Mouse (Mus musculus) hindbrain, embryonic 13.5 days (tissue): ENCODE measurements at regions not wholly inside any gene's neighbourhood (a gene's known extent, or its start where the extent isn't known, plus 50 kb on each side); places are given as distances from the start of the nearest gene placed in this dataset.

Source experiments
- ATAC-seq: fragments of 200-750 bp; cut with Nextera tagmentation; 2 replicates; pipeline ENCODE4 v1.8.0; 2017; ENCODE audit warnings: moderate TSS enrichment; ENCODE audit not compliant: low FRiP score
- H3K27ac ChIP-seq: fragments of 300-500 bp; sonication (generic); 2 replicates; pipeline ENCODE4 v1.5.1; 2015; ENCODE audit warnings: inconsistent platforms, mild to moderate bottlenecking, moderate library complexity
- H3K27me3 ChIP-seq: fragments of 300-500 bp; sonication (generic); 2 replicates; pipeline ENCODE4 v1.6.1; 2015; ENCODE audit warnings: mild to moderate bottlenecking, inconsistent platforms
- H3K36me3 ChIP-seq: fragments of 300-500 bp; sonication (generic); 2 replicates; pipeline ENCODE4 v1.6.1; 2015; ENCODE audit warnings: mild to moderate bottlenecking, inconsistent platforms
- H3K4me1 ChIP-seq: fragments of 300-500 bp; sonication (generic); replicated peaks from 2 replicates; pipeline ENCODE4 v1.6.1; 2015; ENCODE audit warnings: inconsistent platforms
- H3K4me2 ChIP-seq: fragments of 300-500 bp; sonication (generic); 2 replicates; pipeline ENCODE4 v1.6.1; 2015; ENCODE audit warnings: inconsistent platforms, mild to moderate bottlenecking, moderate library complexity
- H3K4me3 ChIP-seq: fragments of 300-500 bp; sonication (generic); 2 replicates; pipeline ENCODE4 v1.5.1; 2015; ENCODE audit warnings: mild to moderate bottlenecking, inconsistent platforms
- H3K9ac ChIP-seq: fragments of 300-500 bp; sonication (generic); 2 replicates; pipeline ENCODE4 v1.6.1; 2015; ENCODE audit warnings: mild to moderate bottlenecking, inconsistent platforms
- H3K9me3 ChIP-seq: fragments of 300-500 bp; sonication (generic); 2 replicates; pipeline ENCODE4 v1.6.1; 2016; ENCODE audit warnings: inconsistent platforms
- WGBS: fragments of 180-500 bp; shearing (Covaris S2); methylation state at CpG from one replicate; pipeline ENCODE4 v1.1.7; 2015; 5-methylcytosine and 5-hydroxymethylcytosine counted together

GRCm38 (mm10) chr12:68579909-68580308 is 579.1 kb downstream of the Rps29 start:
- no peak overlapping the region for H3K9ac ChIP-seq
- H3K4me1 ChIP-seq, result peaks cover 8% of the 10 kb centered on the region
- H3K36me3 ChIP-seq, result no peaks in the 10 kb centered on the region
- H3K9me3 ChIP-seq, result no peaks in the 10 kb centered on the region
- no peak overlapping the region for H3K4me3 ChIP-seq
- no peak overlapping the region for H3K4me2 ChIP-seq
- no peaks in the 10 kb centered on the region for H3K27me3 ChIP-seq
- no peak for ATAC-seq
- WGBS, result 23% methylated on average over 5 of the region's 5 CpGs
- H3K27ac ChIP-seq, result no peak overlapping the region

- Histone ChIP-seq H3K36me3 (no peaks in the 10 kb centered on the region), H3K9me3 (no peaks in the 10 kb centered on the region), H3K27ac (no peak overlapping the region), H3K27me3 (no peaks in the 10 kb centered on the region), H3K4me2 (no peak overlapping the region), H3K4me1 (peaks cover 8% of the 10 kb centered on the region), H3K4me3 (no peak overlapping the region), H3K9ac (no peak overlapping the region)
- 32% methylated on average over 6 of the region's 6 CpGs for WGBS
- ATAC-seq, result peak; percentile 74
These were observed 581.5 kb downstream of the Rps29 start for GRCm38 (mm10) chr12:68577453-68577852.

- Histone ChIP-seq H3K36me3 (no peaks in the 10 kb centered on the region), H3K27me3 (no peaks in the 10 kb centered on the region), H3K4me1 (peaks cover 8% of the 10 kb centered on the region), H3K9me3 (no peaks in the 10 kb centered on the region), H3K9ac (no peak overlapping the region), H3K4me2 (peak overlapping the region; percentile 19; the same call in 1 of the 2 replicates), H3K4me3 (no peak overlapping the region), H3K27ac (no peak overlapping the region)
- WGBS, result 48% methylated on average over 7 of the region's 7 CpGs
- no peak for ATAC-seq
These were observed 582.1 kb downstream of the Rps29 start for GRCm38 (mm10) chr12:68576855-68577254.

GRCm38 (mm10) chr12:68554943-68555627 is 603.9 kb downstream of the Rps29 start:
- Histone ChIP-seq H3K4me3 (no peak overlapping the region), H3K27ac (no peak overlapping the region), H3K4me2 (no peak overlapping the region), H3K27me3 (no peaks in the 10 kb centered on the region), H3K36me3 (no peaks in the 10 kb centered on the region), H3K4me1 (no peaks in the 10 kb centered on the region), H3K9me3 (no peaks in the 10 kb centered on the region), H3K9ac (no peak overlapping the region)
- ATAC-seq, result no peak
- 69% methylated on average over 7 of the region's 7 CpGs for WGBS

GRCm38 (mm10) chr12:68554292-68554691 is 604.7 kb downstream of the Rps29 start:
- H3K9me3 ChIP-seq, result no peaks in the 10 kb centered on the region
- H3K27me3 ChIP-seq, result no peaks in the 10 kb centered on the region
- ATAC-seq, result no peak
- no peak overlapping the region for H3K4me2 ChIP-seq
- H3K36me3 ChIP-seq, result no peaks in the 10 kb centered on the region
- H3K27ac ChIP-seq, result no peak overlapping the region
- H3K4me1 ChIP-seq, result no peaks in the 10 kb centered on the region
- no peak overlapping the region for H3K9ac ChIP-seq
- no peak overlapping the region for H3K4me3 ChIP-seq
- WGBS, result 46% methylated on average over 2 of the region's 2 CpGs

- 0 out of 2 replicates have a peak, but pooled peaks cover 6% of the 10 kb centered on the region for H3K4me1 ChIP-seq
- ATAC-seq, result no peak
- 40% methylated on average over 3 of the region's 3 CpGs for WGBS
- H3K27ac ChIP-seq, result no peak overlapping the region
- H3K9me3 ChIP-seq, result no peaks in the 10 kb centered on the region
- no peak overlapping the region for H3K4me3 ChIP-seq
- H3K27me3 ChIP-seq, result no peaks in the 10 kb centered on the region
- no peak overlapping the region for H3K9ac ChIP-seq
- H3K36me3 ChIP-seq, result no peaks in the 10 kb centered on the region
- H3K4me2 ChIP-seq, result no peak overlapping the region
These were observed 617.2 kb downstream of the Rps29 start for GRCm38 (mm10) chr12:68541811-68542210.

GRCm38 (mm10) chr12:68500794-68501193 is 658.2 kb downstream of the Rps29 start:
- Histone ChIP-seq H3K9ac (no peak overlapping the region), H3K36me3 (no peaks in the 10 kb centered on the region), H3K4me2 (no peak overlapping the region), H3K9me3 (no peaks in the 10 kb centered on the region), H3K27me3 (no peaks in the 10 kb centered on the region), H3K4me1 (no peaks in the 10 kb centered on the region), H3K27ac (no peak overlapping the region), H3K4me3 (no peak overlapping the region)
- ATAC-seq, result no peak
- 74% methylated on average over 4 of the region's 4 CpGs for WGBS

GRCm38 (mm10) chr12:68463032-68463431 is 696.0 kb downstream of the Rps29 start:
- Histone ChIP-seq H3K4me3 (no peak overlapping the region), H3K9me3 (no peaks in the 10 kb centered on the region), H3K4me1 (peaks cover 8% of the 10 kb centered on the region; the same call in 1 of the 2 replicates), H3K4me2 (no peak overlapping the region), H3K36me3 (no peaks in the 10 kb centered on the region), H3K9ac (no peak overlapping the region), H3K27me3 (no peaks in the 10 kb centered on the region), H3K27ac (peak overlapping the region; percentile 52; the same call in 1 of the 2 replicates)
- peak; percentile 83 for ATAC-seq
- WGBS, result 47% methylated on average over 4 of the region's 4 CpGs

- no peak for ATAC-seq
- H3K4me1 ChIP-seq, result peaks cover 7% of the 10 kb centered on the region; the same call in 1 of the 2 replicates
- 88% methylated on average over 7 of the region's 7 CpGs for WGBS
- H3K27ac ChIP-seq, result no peak overlapping the region
- no peak overlapping the region for H3K9ac ChIP-seq
- H3K4me3 ChIP-seq, result no peak overlapping the region
- no peak overlapping the region for H3K4me2 ChIP-seq
- H3K9me3 ChIP-seq, result no peaks in the 10 kb centered on the region
- no peaks in the 10 kb centered on the region for H3K36me3 ChIP-seq
- H3K27me3 ChIP-seq, result no peaks in the 10 kb centered on the region
These were observed 700.8 kb downstream of the Rps29 start for GRCm38 (mm10) chr12:68458196-68458595.

- Histone ChIP-seq H3K4me3 (no peak overlapping the region), H3K4me2 (no peak overlapping the region), H3K9ac (no peak overlapping the region), H3K9me3 (no peaks in the 10 kb centered on the region), H3K4me1 (no peaks in the 10 kb centered on the region), H3K27ac (no peak overlapping the region), H3K36me3 (no peaks in the 10 kb centered on the region), H3K27me3 (no peaks in the 10 kb centered on the region)
- WGBS, result 83% methylated on average over 1 of the region's 1 CpGs
- ATAC-seq, result no peak
These were observed 732.4 kb downstream of the Rps29 start for GRCm38 (mm10) chr12:68426601-68427000.

- H3K9ac ChIP-seq, result no peak overlapping the region
- no peaks in the 10 kb centered on the region for H3K27me3 ChIP-seq
- H3K27ac ChIP-seq, result no peak overlapping the region
- no peaks in the 10 kb centered on the region for H3K36me3 ChIP-seq
- no peak overlapping the region for H3K4me3 ChIP-seq
- H3K4me1 ChIP-seq, result no peaks in the 10 kb centered on the region
- ATAC-seq, result no peak
- no peaks in the 10 kb centered on the region for H3K9me3 ChIP-seq
- no peak overlapping the region for H3K4me2 ChIP-seq
These were observed 734.0 kb downstream of the Rps29 start for GRCm38 (mm10) chr12:68425006-68425405.
